Mouse (Mus musculus): Measurements from ENCODE around the gene Mob4. TPM values are rescaled to one million over a fixed set of nuclear protein-coding genes. Genes with fewer than 3 reads are reported as not detected.

Gene Mob4
- 19.5 TPM for polyA plus RNA-seq (2012; fragmentation: generic; extraction: Trizol)

DNA sequence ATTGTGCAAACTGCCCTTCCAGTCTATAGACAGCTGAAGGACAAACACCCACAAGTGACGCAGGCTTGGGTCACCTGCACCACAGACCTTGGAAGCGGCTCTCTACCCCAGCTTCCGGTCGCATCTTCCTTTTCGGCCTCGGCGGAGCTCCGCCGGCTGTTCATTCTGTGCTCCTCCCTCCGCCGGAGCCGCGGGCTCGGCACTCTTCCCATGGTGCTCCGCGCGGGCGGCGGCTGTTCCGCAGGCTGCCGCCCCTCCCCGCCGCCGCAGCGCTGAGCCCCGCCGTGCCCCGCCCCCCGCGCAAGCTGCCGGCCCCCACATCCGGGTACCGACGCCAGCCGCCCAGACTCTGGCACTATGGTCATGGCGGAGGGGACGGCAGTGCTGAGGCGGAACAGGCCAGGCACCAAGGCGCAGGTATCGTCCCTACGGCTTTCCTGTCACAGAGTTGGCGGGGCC, at the start of gene Mob4:
Mob4 (plus strand) TSS at position 289 of the 459 bp plus-strand sequence.
- H3K27me3 ChIP-seq (ENCODE audit: control insufficient read depth, insufficient read depth, insufficient read length) = no peaks in the 10 kb centered on the region
- H3K4me2 ChIP-seq (ENCODE audit: low read depth) = peak within 1 kb of the TSS; percentile 89
- peaks cover 45% of the 10 kb centered on the region for H3K79me2 ChIP-seq (ENCODE audit: control insufficient read depth, insufficient read depth)
- H3ac ChIP-seq (ENCODE audit: control insufficient read depth, insufficient read length) = peak within 1 kb of the TSS; percentile 84
- H3K4me3 ChIP-seq = peak within 1 kb of the TSS; percentile 60
- no peaks in the 10 kb centered on the region for H3K36me3 ChIP-seq (ENCODE audit: control insufficient read depth, insufficient read depth)
- TF ChIP-seq TCF3 (IDR thresholded peaks at IDR 0.05; ENCODE audit: insufficient read length, low read depth) (no peak), MYOG (IDR thresholded peaks at IDR 0.05; ENCODE audit: control insufficient read depth in 1 of 3, insufficient read depth in 1 of 3, insufficient read length in 2 of 3, low read depth in 2 of 3) (peak; percentile 39 to 74 (median 44)), MAX (IDR thresholded peaks at IDR 0.05; ENCODE audit: low read depth) (no peak), POLR2AphosphoS2 (IDR thresholded peaks at IDR 0.05; ENCODE audit: insufficient read length, low read depth) (peak; percentile 87), CEBPB (IDR thresholded peaks at IDR 0.05; ENCODE audit: insufficient read depth, poor library complexity, severe bottlenecking) (no peak), TCF12 (IDR thresholded peaks at IDR 0.05; ENCODE audit: insufficient read depth, poor library complexity, severe bottlenecking) (no peak), POLR2A (IDR thresholded peaks at IDR 0.05; ENCODE audit: insufficient read length, low read depth) (peak; percentile 88), MYOD1 (IDR thresholded peaks at IDR 0.05; ENCODE audit: control insufficient read depth in 1 of 3, insufficient read length in 2 of 3, low read depth in 2 of 3) (peak in 2 of 3 experiments; percentile 38 to 75), E2F4 (IDR thresholded peaks at IDR 0.05; ENCODE audit: insufficient read depth) (no peak), REST (IDR thresholded peaks at IDR 0.05; ENCODE audit: insufficient read depth, insufficient read length) (peak; percentile 46), USF1 (IDR thresholded peaks at IDR 0.05; ENCODE audit: low read depth) (peak; percentile 3), SRF (IDR thresholded peaks at IDR 0.05; ENCODE audit: control insufficient read depth, insufficient read length, low read depth) (no peak)

DNA sequence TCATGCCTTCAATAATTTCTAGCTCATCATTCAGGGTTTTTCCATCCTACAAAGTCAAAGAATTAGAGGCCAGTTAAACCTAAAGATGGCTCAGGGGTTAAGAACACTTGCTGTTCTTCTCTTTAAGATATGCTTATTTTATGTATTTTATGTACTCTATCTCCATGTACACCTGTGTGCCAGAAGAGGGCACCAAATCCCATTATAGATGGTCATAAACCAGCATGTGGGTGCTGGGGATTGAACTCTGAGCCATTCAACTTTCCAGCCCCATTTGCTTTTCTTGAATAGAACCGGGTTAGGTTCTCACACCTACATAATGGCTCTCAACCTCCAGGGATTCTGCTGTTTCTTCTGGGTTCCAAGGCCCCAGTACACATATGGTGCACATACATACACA, 48.9 kb upstream of the Mob4 start:
- Histone ChIP-seq H3ac (ENCODE audit: control insufficient read depth, insufficient read length) (no peak overlapping the region), H3K36me3 (ENCODE audit: control insufficient read depth, insufficient read depth) (peaks cover 80% of the 10 kb centered on the region), H3K27me3 (ENCODE audit: control insufficient read depth, insufficient read depth, insufficient read length) (no peaks in the 10 kb centered on the region), H3K4me2 (ENCODE audit: low read depth) (no peak overlapping the region), H3K79me2 (ENCODE audit: control insufficient read depth, insufficient read depth) (peaks cover 64% of the 10 kb centered on the region), H3K4me3 (no peak overlapping the region)
- no peak for TF ChIP-seq POLR2AphosphoS2 (IDR thresholded peaks at IDR 0.05; ENCODE audit: insufficient read length, low read depth)
- TF ChIP-seq USF1 (IDR thresholded peaks at IDR 0.05; ENCODE audit: low read depth) = no peak
- TF ChIP-seq MYOG (IDR thresholded peaks at IDR 0.05; ENCODE audit: control insufficient read depth in 1 of 3, insufficient read depth in 1 of 3, insufficient read length in 2 of 3, low read depth in 2 of 3) = no peak
- no peak for TF ChIP-seq E2F4 (IDR thresholded peaks at IDR 0.05; ENCODE audit: insufficient read depth)
- no peak for TF ChIP-seq MAX (IDR thresholded peaks at IDR 0.05; ENCODE audit: low read depth)
- no peak for TF ChIP-seq TCF12 (IDR thresholded peaks at IDR 0.05; ENCODE audit: insufficient read depth, poor library complexity, severe bottlenecking)
- no peak for TF ChIP-seq SRF (IDR thresholded peaks at IDR 0.05; ENCODE audit: control insufficient read depth, insufficient read length, low read depth)
- no peak for TF ChIP-seq CEBPB (IDR thresholded peaks at IDR 0.05; ENCODE audit: insufficient read depth, poor library complexity, severe bottlenecking)
- no peak for TF ChIP-seq TCF3 (IDR thresholded peaks at IDR 0.05; ENCODE audit: insufficient read length, low read depth)
- no peak for TF ChIP-seq MYOD1 (IDR thresholded peaks at IDR 0.05; ENCODE audit: control insufficient read depth in 1 of 3, insufficient read length in 2 of 3, low read depth in 2 of 3)
- TF ChIP-seq REST (IDR thresholded peaks at IDR 0.05; ENCODE audit: insufficient read depth, insufficient read length) = no peak
- TF ChIP-seq POLR2A (IDR thresholded peaks at IDR 0.05; ENCODE audit: insufficient read length, low read depth) = no peak

DNA sequence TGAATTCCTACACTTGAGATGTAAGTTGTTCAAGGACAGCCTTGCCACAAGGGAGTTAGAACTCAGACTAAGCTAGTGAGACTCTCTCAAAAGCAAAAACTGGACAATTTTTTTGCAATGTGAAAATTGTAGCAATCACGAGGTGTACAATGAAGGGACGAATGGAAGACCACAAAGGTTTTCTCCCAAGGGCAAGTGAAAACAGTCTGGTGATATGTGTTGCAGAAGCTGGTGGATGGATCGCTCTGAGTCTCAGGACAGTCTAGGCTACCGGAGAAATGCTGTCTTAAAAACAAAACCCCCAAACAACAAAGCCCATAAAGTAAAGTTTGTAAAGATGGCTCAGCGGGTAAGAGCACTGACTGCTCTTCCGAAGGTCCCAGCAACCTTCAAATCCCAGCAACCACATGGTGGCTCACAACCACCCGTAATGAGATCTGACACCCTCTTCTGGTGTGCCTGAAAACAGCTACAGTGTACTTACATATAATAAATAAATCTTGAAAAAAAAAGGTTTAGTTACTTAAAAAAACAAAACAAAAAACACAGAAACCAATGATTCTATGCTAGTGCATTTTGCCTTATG, 45.2 kb upstream of the Mob4 start:
- peak overlapping the region; percentile 90 for H3K4me3 ChIP-seq
- H3K79me2 ChIP-seq (ENCODE audit: control insufficient read depth, insufficient read depth) = peaks cover 82% of the 10 kb centered on the region
- peak overlapping the region; percentile 76 for H3K4me2 ChIP-seq (ENCODE audit: low read depth)
- H3K36me3 ChIP-seq (ENCODE audit: control insufficient read depth, insufficient read depth) = peaks cover 48% of the 10 kb centered on the region
- no peak overlapping the region for H3ac ChIP-seq (ENCODE audit: control insufficient read depth, insufficient read length)
- H3K27me3 ChIP-seq (ENCODE audit: control insufficient read depth, insufficient read depth, insufficient read length) = no peaks in the 10 kb centered on the region
- no peak for TF ChIP-seq SRF (IDR thresholded peaks at IDR 0.05; ENCODE audit: control insufficient read depth, insufficient read length, low read depth)
- no peak for TF ChIP-seq POLR2A (IDR thresholded peaks at IDR 0.05; ENCODE audit: insufficient read length, low read depth)
- TF ChIP-seq TCF3 (IDR thresholded peaks at IDR 0.05; ENCODE audit: insufficient read length, low read depth) = no peak
- no peak for TF ChIP-seq TCF12 (IDR thresholded peaks at IDR 0.05; ENCODE audit: insufficient read depth, poor library complexity, severe bottlenecking)
- TF ChIP-seq CEBPB (IDR thresholded peaks at IDR 0.05; ENCODE audit: insufficient read depth, poor library complexity, severe bottlenecking) = no peak
- no peak for TF ChIP-seq MAX (IDR thresholded peaks at IDR 0.05; ENCODE audit: low read depth)
- no peak for TF ChIP-seq REST (IDR thresholded peaks at IDR 0.05; ENCODE audit: insufficient read depth, insufficient read length)
- TF ChIP-seq MYOG (IDR thresholded peaks at IDR 0.05; ENCODE audit: control insufficient read depth in 1 of 3, insufficient read depth in 1 of 3, insufficient read length in 2 of 3, low read depth in 2 of 3) = no peak
- no peak for TF ChIP-seq USF1 (IDR thresholded peaks at IDR 0.05; ENCODE audit: low read depth)
- TF ChIP-seq POLR2AphosphoS2 (IDR thresholded peaks at IDR 0.05; ENCODE audit: insufficient read length, low read depth) = no peak
- TF ChIP-seq E2F4 (IDR thresholded peaks at IDR 0.05; ENCODE audit: insufficient read depth) = no peak
- no peak for TF ChIP-seq MYOD1 (IDR thresholded peaks at IDR 0.05; ENCODE audit: control insufficient read depth in 1 of 3, insufficient read length in 2 of 3, low read depth in 2 of 3)

DNA sequence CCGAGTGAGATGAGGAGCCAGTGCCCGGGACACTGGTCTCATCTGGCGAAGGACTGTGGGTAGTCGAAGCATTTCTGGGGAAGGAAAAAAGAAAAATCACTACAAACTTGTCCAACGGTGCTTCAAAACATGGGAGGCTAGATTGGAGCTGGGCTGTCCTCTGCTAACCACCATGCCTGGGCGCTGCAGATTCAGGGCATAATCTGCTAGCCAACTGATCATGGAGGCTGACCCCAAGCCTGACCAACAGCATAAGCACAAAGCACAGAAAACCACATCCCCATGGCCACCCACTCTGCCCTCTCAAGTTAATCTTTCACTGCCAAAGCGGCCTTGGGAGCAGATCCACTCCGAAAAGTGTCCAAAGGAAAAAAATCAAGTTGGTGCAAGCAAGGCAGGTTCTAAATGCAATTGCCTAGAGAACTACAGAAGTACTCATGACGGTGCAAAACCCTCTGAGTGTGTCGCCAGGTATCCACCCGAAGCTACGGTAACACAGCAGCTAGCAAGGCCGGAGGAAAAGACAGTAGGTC, 44.1 kb upstream of the Mob4 start:
- TF ChIP-seq TCF3 (IDR thresholded peaks at IDR 0.05; ENCODE audit: insufficient read length, low read depth) (no peak), SRF (IDR thresholded peaks at IDR 0.05; ENCODE audit: control insufficient read depth, insufficient read length, low read depth) (no peak)
- peaks cover 46% of the 10 kb centered on the region for H3K36me3 ChIP-seq (ENCODE audit: control insufficient read depth, insufficient read depth)
- H3K79me2 ChIP-seq (ENCODE audit: control insufficient read depth, insufficient read depth) = peaks cover 74% of the 10 kb centered on the region
- H3K4me3 ChIP-seq = peak overlapping the region; percentile 90
- H3K4me2 ChIP-seq (ENCODE audit: low read depth) = peak overlapping the region; percentile 76
- no peaks in the 10 kb centered on the region for H3K27me3 ChIP-seq (ENCODE audit: control insufficient read depth, insufficient read depth, insufficient read length)
- peak overlapping the region; percentile 84 for H3ac ChIP-seq (ENCODE audit: control insufficient read depth, insufficient read length)

All from myocyte (in vitro differentiated cells).